Mouse (Mus musculus) frontal cortex, adult (tissue): Measurements from ENCODE around the gene Srpk2.
"Not testable (repeated sequence)": the region's sequence is repeated elsewhere in the genome, so short reads cannot be mapped to it uniquely, and the experiment has no call there.

ENCODE experiments used
- ATAC-seq: cut with Nextera tagmentation; 2 replicates; pipeline ENCODE4 v1.9.2; 2017; ENCODE audit warnings: mild to moderate bottlenecking, moderate library complexity, mixed read lengths; ENCODE audit not compliant: low TSS enrichment

Gene Srpk2

DNA sequence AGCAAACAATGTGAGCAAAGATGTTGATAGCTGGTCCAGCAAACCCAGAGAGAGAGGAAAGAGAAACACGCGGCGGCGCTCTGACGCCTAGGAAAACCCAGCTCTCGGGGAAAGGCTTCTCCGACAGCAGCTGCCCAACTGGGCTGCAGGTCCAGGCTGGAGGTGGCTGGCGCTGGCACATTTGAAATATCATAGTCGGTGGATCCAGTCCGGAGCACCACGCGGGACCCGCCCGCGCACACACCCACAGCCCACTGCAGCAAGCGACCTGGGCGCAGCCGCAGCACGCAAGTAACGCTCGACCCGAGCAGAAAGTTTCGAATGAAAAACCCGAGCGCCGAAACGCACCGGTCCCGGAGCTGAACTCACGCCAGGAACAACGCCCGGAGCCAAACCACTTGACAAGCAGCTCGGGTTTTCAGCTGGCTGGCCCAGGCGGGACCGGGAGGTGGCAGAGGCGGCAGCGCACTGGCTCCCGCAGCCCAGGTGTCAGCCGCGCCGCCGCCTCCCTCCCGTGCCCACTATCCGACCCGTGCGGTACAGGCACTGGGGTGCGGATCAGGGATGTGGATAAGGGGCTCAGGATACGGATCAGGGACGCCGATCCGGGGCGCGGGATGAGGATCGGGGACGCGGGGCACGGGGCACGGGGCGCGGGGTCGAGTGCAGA, 9.5 kb downstream of the Srpk2 start:
- ATAC-seq, result peak; percentile 82

DNA sequence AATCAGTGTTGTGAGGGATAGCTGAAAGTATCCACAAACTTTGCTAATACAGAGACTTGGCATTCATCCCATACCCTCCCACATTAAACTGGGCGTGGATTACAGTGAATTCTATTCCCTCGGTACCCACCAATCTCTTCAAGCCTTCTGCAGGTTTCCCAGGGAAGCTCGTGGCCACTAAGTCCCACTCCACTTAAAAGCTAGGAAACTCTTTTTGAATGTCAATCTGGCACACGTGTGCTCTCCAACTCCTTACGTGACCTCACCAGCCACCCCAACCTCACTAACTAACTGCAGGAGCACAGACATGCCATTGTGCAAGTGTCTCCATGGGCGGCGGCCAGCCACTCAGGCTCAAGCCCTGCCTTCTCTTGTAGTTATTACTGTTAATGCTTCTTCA, 12.3 kb downstream of the Srpk2 start:
- ATAC-seq, result no peak

DNA sequence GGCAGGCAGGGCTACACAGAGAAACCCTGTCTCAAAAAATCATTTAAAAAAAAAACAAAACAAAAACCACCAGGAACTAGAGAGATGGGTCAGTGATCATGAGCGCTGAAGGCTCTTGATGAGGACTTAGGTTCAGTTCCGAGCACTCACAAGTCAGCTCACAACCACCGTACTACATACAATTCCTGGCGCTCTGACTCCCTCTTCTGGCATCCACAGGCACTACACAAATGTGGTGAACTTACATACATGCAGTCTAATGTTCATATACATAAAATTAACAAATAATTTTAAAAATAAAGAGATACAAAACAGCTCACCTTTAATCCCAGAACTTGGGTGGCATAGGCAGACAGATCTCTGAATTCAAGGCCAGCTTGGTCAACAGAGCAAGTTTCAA, 13.5 kb downstream of the Srpk2 start:
- no peak for ATAC-seq

- ATAC-seq, result no peak
These were observed 18.5 kb downstream of the Srpk2 start for GRCm38 (mm10) chr5:23665906-23666305.

GRCm38 (mm10) chr5:23661191-23661590, 23.2 kb downstream of the Srpk2 start:
- ATAC-seq, result no peak

GRCm38 (mm10) chr5:23658017-23658416, 26.4 kb downstream of the Srpk2 start:
- no peak for ATAC-seq

- ATAC-seq, result no peak
These were observed 27.8 kb downstream of the Srpk2 start for GRCm38 (mm10) chr5:23656590-23656989.

DNA sequence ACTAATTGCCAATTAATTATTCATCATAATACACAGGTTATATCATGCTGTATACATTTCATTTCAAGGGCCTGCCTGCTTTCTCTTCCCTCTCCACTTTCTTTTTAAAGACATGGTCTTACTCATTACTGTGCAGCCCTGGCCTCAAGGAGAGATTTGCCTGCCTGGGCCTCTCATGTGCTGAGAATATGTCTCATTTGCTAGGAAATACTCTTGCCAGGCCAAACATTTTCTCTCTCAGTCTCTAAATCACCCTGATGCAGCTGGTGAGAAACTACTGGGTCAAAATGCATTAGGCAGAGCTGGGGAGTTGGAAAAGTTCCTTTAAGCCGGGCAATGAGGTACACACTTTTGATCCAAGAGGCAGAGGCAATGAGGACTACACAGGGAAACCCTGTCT, 29.4 kb downstream of the Srpk2 start:
- ATAC-seq, result no peak

DNA sequence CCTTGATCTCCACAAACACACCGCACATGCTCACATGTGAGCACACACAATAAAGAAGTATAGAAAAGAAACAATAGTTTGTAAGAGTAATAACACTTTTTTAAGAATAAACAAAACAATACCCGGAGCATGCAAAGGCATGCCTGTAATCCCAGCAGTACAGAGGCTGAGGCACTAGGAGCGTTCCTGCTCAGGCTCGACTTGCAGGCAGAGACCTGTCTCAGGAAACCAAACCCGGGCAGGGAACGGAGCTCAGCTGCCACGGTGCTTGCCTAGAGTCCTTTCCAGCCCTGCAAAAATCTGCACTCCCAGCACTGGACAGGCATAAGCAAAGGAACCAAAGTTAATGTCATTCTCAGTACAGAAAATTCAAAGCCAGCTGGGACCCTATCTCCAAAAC, 32.1 kb downstream of the Srpk2 start:
- ATAC-seq, result no peak

- ATAC-seq, result no peak
These were observed 32.6 kb downstream of the Srpk2 start for GRCm38 (mm10) chr5:23651786-23652185.

DNA sequence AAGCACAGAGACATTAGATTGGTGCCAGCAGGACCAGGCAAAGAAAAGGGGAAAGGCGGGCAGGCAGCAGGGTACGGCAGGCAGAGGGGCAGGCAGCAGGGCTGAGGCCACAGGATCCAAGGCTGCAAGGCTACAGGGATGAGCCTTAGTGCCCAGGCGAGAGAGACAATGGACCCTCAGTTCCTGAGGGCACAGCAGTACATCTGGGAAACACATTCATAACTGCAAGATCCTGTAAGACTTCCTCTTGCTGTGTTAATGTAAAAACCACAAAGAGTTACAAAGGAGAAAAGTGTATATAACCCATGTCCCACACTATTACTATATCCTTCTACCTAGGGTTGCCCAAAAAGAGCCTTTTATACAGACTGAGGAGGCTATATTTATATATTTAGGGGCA, 33.9 kb downstream of the Srpk2 start:
- ATAC-seq, result no peak

DNA sequence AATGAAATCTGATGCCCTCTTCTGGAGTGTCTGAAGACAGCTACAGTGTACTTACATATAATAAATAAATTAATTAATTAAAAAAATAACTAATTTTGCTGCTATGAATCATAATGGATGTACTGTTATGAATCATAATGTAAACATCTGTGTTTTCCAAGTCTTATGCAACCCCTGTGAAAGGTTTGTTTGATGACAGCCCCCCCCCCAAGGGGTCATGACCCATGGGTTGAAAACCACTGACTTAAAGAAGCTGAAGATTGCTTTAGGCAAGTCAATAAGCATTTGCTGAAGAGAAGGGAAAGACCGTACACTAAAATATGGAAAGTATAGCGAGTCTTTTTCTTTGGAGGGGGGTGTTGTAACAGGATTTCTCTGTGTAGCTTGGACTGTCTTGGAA, 35.2 kb downstream of the Srpk2 start:
- ATAC-seq, result no peak

- no peak for ATAC-seq
These were observed 38.7 kb downstream of the Srpk2 start for GRCm38 (mm10) chr5:23645671-23646070.

DNA sequence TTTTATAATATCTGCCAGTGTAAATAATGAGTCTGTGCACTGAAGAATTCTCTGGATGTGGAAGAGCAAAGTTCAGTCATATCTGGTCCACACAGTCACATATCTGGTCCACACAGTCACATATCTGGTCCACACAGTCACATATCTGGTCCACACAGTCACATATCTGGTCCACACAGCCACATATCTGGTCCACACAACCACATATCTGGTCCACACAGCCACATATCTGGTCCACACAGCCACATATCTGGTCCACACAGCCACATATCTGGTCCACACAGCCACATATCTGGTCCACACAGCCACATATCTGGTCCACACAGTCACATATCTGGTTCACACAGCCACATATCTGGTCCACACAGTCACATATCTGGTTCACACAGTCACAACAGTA, 45.2 kb downstream of the Srpk2 start:
- not testable (repeated sequence) for ATAC-seq

- no peak for ATAC-seq
These were observed 46.4 kb downstream of the Srpk2 start for GRCm38 (mm10) chr5:23638023-23638422.

- no peak for ATAC-seq
These were observed 47.1 kb downstream of the Srpk2 start for GRCm38 (mm10) chr5:23637337-23637736.

GRCm38 (mm10) chr5:23631490-23631889, 52.9 kb downstream of the Srpk2 start:
- no peak for ATAC-seq

- no peak for ATAC-seq
These were observed 57.2 kb downstream of the Srpk2 start for GRCm38 (mm10) chr5:23627221-23627620.

DNA sequence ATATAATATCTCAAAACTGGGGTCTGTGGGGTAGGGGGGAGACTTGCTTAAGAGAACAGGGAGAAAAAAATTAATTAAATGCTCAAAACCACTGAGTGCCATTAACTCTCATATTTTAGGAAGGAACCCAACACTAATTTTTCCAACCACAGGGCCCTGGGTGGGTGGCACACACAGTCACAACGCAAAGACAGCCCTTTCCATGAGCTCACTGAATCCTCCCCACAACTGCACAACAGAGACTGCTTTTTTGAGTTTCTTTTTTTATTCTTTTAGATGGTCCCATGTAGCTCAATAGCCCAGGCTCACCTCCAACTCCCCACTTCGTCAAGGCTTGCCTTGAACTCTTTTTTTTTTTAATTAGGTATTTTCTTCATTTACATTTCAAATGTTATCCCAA, 58.2 kb downstream of the Srpk2 start:
- no peak for ATAC-seq

DNA sequence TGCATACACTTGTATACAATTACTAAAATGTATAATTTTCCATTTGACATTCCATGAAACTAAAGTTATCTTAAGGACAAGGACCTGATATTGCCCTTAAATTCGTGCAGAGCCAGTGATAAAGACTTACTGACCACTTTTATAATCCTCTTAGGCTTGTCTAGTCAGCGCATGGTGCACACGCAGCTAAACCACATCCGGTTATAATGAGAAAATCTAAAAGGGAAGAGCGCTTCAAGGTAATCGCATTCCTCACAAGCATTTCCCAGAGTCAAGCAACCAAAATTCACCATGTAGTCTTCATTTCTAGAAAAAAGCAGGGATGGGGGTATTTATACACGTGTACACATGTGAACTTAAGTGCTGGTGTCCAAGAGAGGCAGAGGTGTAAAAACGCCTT, 63.8 kb downstream of the Srpk2 start:
- ATAC-seq, result no peak

DNA sequence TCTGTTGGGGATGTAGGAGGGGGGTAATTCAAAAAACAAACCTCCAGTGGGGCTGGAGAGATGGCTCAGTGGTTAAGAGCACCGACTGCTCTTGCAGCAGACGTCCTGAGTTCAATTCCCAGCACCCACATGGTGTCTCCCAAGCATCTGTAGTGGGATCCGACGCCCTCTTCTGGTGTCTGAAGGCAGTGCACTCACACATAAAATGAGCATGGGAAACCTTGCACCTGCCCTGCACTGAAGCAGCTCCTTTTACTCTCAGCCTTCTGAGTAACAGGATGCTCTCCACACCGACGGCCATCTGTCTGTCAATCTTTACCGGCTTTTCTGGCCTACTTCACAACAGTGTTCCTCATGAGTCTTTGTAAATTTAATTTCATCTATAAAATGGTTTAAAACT, 65.8 kb downstream of the Srpk2 start:
- ATAC-seq, result no peak

- ATAC-seq, result no peak
These were observed 67.4 kb downstream of the Srpk2 start for GRCm38 (mm10) chr5:23617104-23617415.

DNA sequence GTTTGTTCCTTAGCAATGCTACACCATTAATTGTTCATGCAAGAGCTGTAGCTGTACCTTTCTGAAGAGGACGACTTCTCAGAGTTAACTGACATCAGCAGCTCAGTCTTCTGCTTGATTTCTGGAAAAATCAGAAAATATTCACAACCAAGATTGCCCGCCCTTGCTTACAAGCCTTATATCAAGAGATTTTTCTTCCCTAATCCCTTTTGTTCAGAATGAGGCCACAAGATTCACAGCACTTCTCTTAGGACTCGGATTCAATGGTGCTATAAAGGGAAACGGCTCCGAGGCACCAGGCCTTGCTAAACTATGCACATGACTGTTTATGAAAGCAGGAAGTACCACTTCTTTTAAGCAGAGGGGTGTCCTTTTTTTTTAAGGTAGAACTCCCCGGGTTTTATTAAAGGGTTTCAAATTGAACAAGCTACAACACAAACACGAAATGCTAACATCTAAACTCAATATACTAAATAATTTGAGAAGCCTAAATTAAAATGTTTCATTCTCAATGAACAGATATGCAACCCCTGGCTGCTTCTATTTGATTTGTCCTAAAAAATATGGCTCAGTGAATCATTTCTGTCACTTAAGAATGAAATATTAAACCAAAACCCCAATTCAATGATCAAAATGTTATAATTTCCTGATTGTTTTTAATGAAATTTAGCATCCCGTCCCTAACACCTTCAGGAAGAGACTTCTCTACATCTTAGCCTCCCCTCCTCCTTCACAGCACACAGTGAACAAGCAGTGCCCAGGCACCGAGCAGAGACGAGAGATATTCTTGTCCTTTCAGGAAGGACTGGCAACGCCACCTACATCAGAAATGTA, 67.9 kb downstream of the Srpk2 start:
- peak; percentile 84 for ATAC-seq
